ENCODE assay signal across 24 mouse cellular contexts in genomic region chr4:35060964-35061363, GRCm38 (mm10).
"Had no signal": no experiment of that assay in that cellular context is flagged by ENCODE, and none has a peak within 500 bp of the region (broad histone marks: within the 10 kb centered on the region; RNA-seq: fewer than 3 reads in every experiment).

No protein-coding gene starts in this region.

- ATAC-seq: hindbrain, postnatal 0 days; intestine, embryonic 15.5 days had no signal

- DNase-seq: gastrocnemius, postnatal 14 days; gastrocnemius, postnatal 36 days; heart, adult 2 months; heart, postnatal 14 days; heart, postnatal 36 days; kidney, adult 11 months; kidney, adult 2 months; kidney, adult 9 months; kidney, postnatal 10 days; kidney, postnatal 25 days; kidney, postnatal 4 days; liver had no signal

- H3K27me3 ChIP-seq: heart, embryonic 13.5 days; heart, embryonic 15.5 days; hindbrain, embryonic 13.5 days; hindbrain, embryonic 15.5 days; intestine, embryonic 15.5 days; kidney, embryonic 15.5 days; limb, embryonic 12.5 days had no signal

- H3K4me1 ChIP-seq: heart, embryonic 13.5 days; heart, embryonic 15.5 days had no signal

- H3K27ac ChIP-seq: heart, adult 2 months; heart, embryonic 13.5 days; heart, embryonic 15.5 days; hindbrain, embryonic 13.5 days; hindbrain, embryonic 15.5 days; hindbrain, postnatal 0 days; intestine, embryonic 15.5 days; kidney, embryonic 15.5 days; layer of hippocampus, adult 2 months; left cerebral cortex, adult 2 months; limb, embryonic 10.5 days; limb, embryonic 12.5 days had no signal

- H3K9ac ChIP-seq: heart, embryonic 13.5 days; heart, embryonic 15.5 days; hindbrain, embryonic 13.5 days; hindbrain, embryonic 15.5 days; intestine, embryonic 15.5 days; kidney, embryonic 15.5 days; limb, embryonic 12.5 days had no signal

- H3K9me3 ChIP-seq: heart, embryonic 13.5 days; heart, embryonic 15.5 days; hindbrain, embryonic 13.5 days; hindbrain, embryonic 15.5 days; intestine, embryonic 15.5 days; kidney, embryonic 15.5 days; limb, embryonic 10.5 days; limb, embryonic 12.5 days had no signal

- H3K4me3 ChIP-seq: heart, adult 2 months; heart, embryonic 13.5 days; heart, embryonic 15.5 days; hindbrain, embryonic 13.5 days; hindbrain, embryonic 15.5 days; intestine, embryonic 15.5 days; kidney, embryonic 15.5 days; layer of hippocampus, adult 2 months; left cerebral cortex, adult 2 months; limb, embryonic 10.5 days; limb, embryonic 12.5 days had no signal

- H3K4me2 ChIP-seq: heart, embryonic 11.5 days; heart, embryonic 13.5 days; heart, embryonic 15.5 days; hindbrain, embryonic 13.5 days; hindbrain, embryonic 15.5 days; intestine, embryonic 15.5 days; kidney, embryonic 15.5 days; limb, embryonic 12.5 days had no signal

- H3K36me3 ChIP-seq: heart, embryonic 13.5 days; heart, embryonic 15.5 days; hindbrain, embryonic 13.5 days; hindbrain, embryonic 15.5 days; intestine, embryonic 15.5 days; kidney, embryonic 15.5 days; limb, embryonic 10.5 days; limb, embryonic 12.5 days had no signal
